Mouse (Mus musculus) MEL (cell line): ENCODE results near the gene St6galnac3. TPM values are rescaled to one million over a fixed set of nuclear protein-coding genes. Genes with fewer than 3 reads are reported as not detected.

Source experiments
- DNase-seq: peaks from one replicate; pipeline ENCODE4 v3.0.0; 2011; ENCODE audit warnings: low read depth, low spot score
- H3K27ac ChIP-seq: 2 replicates; pipeline ENCODE4 v1.5.1; 2012; ENCODE audit warnings: low read depth, mild to moderate bottlenecking, control low read depth, low read length, moderate library complexity; ENCODE audit not compliant: control insufficient read depth
- H3K27me3 ChIP-seq, 2 experiments: fragments of 150-350 bp in 1 of 2; sonication (generic) in 1 of 2; 2 replicates each; pipeline ENCODE4 v1.6.1; 2012; ENCODE audit warnings: low read length in 2 of 2, mild to moderate bottlenecking in 2 of 2, improper control_type of control experiment in 1 of 2, moderate library complexity in 1 of 2; ENCODE audit not compliant: insufficient read depth in 2 of 2, control insufficient read depth in 1 of 2
- H3K36me3 ChIP-seq, 2 experiments: 2 replicates each; pipeline ENCODE4 v1.6.1; 2012 to 2014; ENCODE audit warnings: low read length in 2 of 2, improper control_type of control experiment in 1 of 2, inconsistent platforms in 1 of 2, mild to moderate bottlenecking in 1 of 2; ENCODE audit not compliant: insufficient read depth in 2 of 2, control insufficient read depth in 1 of 2
- H3K4me1 ChIP-seq, 2 experiments: fragments of 150-350 bp in 1 of 2; sonication (generic) in 1 of 2; 2 replicates each; pipeline ENCODE4 v1.6.1; 2012; ENCODE audit warnings: low read length in 2 of 2, improper control_type of control experiment in 1 of 2, mild to moderate bottlenecking in 1 of 2; ENCODE audit not compliant: insufficient read depth in 2 of 2, control insufficient read depth in 1 of 2
- H3K4me3 ChIP-seq, 2 experiments: fragments of 150-350 bp in 1 of 2; sonication (generic) in 1 of 2; 2 replicates each; pipeline ENCODE4 v1.5.1; 2012; ENCODE audit warnings: low read depth in 2 of 2, low read length in 2 of 2, mild to moderate bottlenecking in 2 of 2, moderate library complexity in 2 of 2, control low read depth in 1 of 2, improper control_type of control experiment in 1 of 2; ENCODE audit not compliant: control insufficient read depth in 1 of 2, insufficient read depth in 1 of 2
- H3K79me2 ChIP-seq: 2 replicates; pipeline ENCODE4 v1.6.1; 2012; ENCODE audit warnings: mild to moderate bottlenecking, low read length, moderate library complexity; ENCODE audit not compliant: control insufficient read depth, poor library complexity, insufficient read depth
- H3K9ac ChIP-seq: 2 replicates; pipeline ENCODE4 v1.6.1; 2012; ENCODE audit warnings: low read depth, mild to moderate bottlenecking, control low read depth, low read length, moderate library complexity; ENCODE audit not compliant: control insufficient read depth, poor library complexity, severe bottlenecking
- H3K9me3 ChIP-seq: fragments of 150-350 bp; sonication (generic); replicated peaks from 2 replicates; pipeline ENCODE4 v1.6.1; 2012; ENCODE audit warnings: mild to moderate bottlenecking, low read length, improper control_type of control experiment, moderate library complexity; ENCODE audit not compliant: insufficient read depth
- BHLHE40 ChIP-seq: IDR thresholded peaks from 2 replicates; pipeline ENCODE4 v1.6.1; 2012; ENCODE audit warnings: low read depth, mild to moderate bottlenecking, inconsistent platforms, low read length, improper control_type of control experiment, borderline replicate concordance
- CHD1 ChIP-seq: IDR thresholded peaks from 2 replicates; pipeline ENCODE4 v1.6.1; 2012; ENCODE audit warnings: low read depth, mild to moderate bottlenecking, inconsistent platforms, low read length, improper control_type of control experiment
- CHD2 ChIP-seq: IDR thresholded peaks from 2 replicates; pipeline ENCODE4 v1.6.1; 2011; ENCODE audit warnings: low read length, improper control_type of control experiment
- E2F4 ChIP-seq: IDR thresholded peaks from 2 replicates; pipeline ENCODE4 v1.6.1; 2011; ENCODE audit warnings: low read depth, low read length, improper control_type of control experiment, borderline replicate concordance
- EP300 ChIP-seq, 2 experiments: IDR thresholded peaks; 2 replicates each; pipeline ENCODE4 v1.6.1; 2011; ENCODE audit warnings: improper control_type of control experiment in 2 of 2, low read length in 2 of 2, low read depth in 1 of 2, mild to moderate bottlenecking in 1 of 2
- ETS1 ChIP-seq: IDR thresholded peaks from 2 replicates; pipeline ENCODE4 v1.6.1; 2012; ENCODE audit warnings: low read depth, mild to moderate bottlenecking, inconsistent platforms, low read length, improper control_type of control experiment, moderate library complexity
- GABPA ChIP-seq: IDR thresholded peaks from 2 replicates; pipeline ENCODE4 v1.6.1; 2012; ENCODE audit warnings: low read depth, mild to moderate bottlenecking, inconsistent platforms, low read length, improper control_type of control experiment, moderate library complexity
- GATA1 ChIP-seq: IDR thresholded peaks from 2 replicates; pipeline ENCODE4 v1.6.1; 2011; ENCODE audit warnings: low read depth, low read length, improper control_type of control experiment
- HCFC1 ChIP-seq: IDR thresholded peaks from 2 replicates; pipeline ENCODE4 v1.6.1; 2012; ENCODE audit warnings: low read depth, mild to moderate bottlenecking, inconsistent platforms, low read length, improper control_type of control experiment, moderate library complexity
- JUND ChIP-seq: IDR thresholded peaks from 2 replicates; pipeline ENCODE4 v1.6.1; 2011; ENCODE audit warnings: low read depth, mild to moderate bottlenecking, improper control_type of control experiment, low read length
- KAT2A ChIP-seq: conservative IDR thresholded peaks from 2 replicates; pipeline ENCODE4 v1.6.1; 2012; ENCODE audit warnings: low read depth, low read length, improper control_type of control experiment, inconsistent platforms
- MAFK ChIP-seq: IDR thresholded peaks from 2 replicates; pipeline ENCODE4 v1.6.1; 2011; ENCODE audit warnings: low read depth, mild to moderate bottlenecking, low read length, improper control_type of control experiment, borderline replicate concordance
- MAX ChIP-seq: IDR thresholded peaks from 2 replicates; pipeline ENCODE4 v1.6.1; 2011; ENCODE audit warnings: low read length, improper control_type of control experiment
- MAZ ChIP-seq: IDR thresholded peaks from 2 replicates; pipeline ENCODE4 v1.6.1; 2012; ENCODE audit warnings: low read depth, mild to moderate bottlenecking, inconsistent platforms, low read length, improper control_type of control experiment
- MEF2A ChIP-seq: IDR thresholded peaks from 2 replicates; pipeline ENCODE4 v1.6.1; 2014; ENCODE audit warnings: low read depth, mild to moderate bottlenecking, inconsistent platforms, low read length, improper control_type of control experiment; ENCODE audit not compliant: poor library complexity, insufficient replicate concordance, severe bottlenecking; ENCODE audit errors: extremely low read depth
- MXI1 ChIP-seq: IDR thresholded peaks from 2 replicates; pipeline ENCODE4 v1.6.1; 2011; ENCODE audit warnings: mild to moderate bottlenecking, low read depth, low read length, improper control_type of control experiment
- MYB ChIP-seq: IDR thresholded peaks from 2 replicates; pipeline ENCODE4 v1.6.1; 2011; ENCODE audit warnings: mild to moderate bottlenecking, low read depth, low read length, improper control_type of control experiment
- MYC ChIP-seq: IDR thresholded peaks from 2 replicates; pipeline ENCODE4 v1.6.1; 2011; ENCODE audit warnings: low read depth, mild to moderate bottlenecking, low read length, improper control_type of control experiment, moderate library complexity
- NELFE ChIP-seq: IDR thresholded peaks from 2 replicates; pipeline ENCODE4 v1.6.1; 2011; ENCODE audit warnings: low read depth, low read length, improper control_type of control experiment
- NRF1 ChIP-seq: IDR thresholded peaks from 2 replicates; pipeline ENCODE4 v1.6.1; 2014; ENCODE audit warnings: low read depth, mild to moderate bottlenecking, inconsistent platforms, low read length, improper control_type of control experiment, moderate library complexity; ENCODE audit not compliant: poor library complexity, insufficient read depth, severe bottlenecking
- POLR2AphosphoS2 ChIP-seq: IDR thresholded peaks from 2 replicates; pipeline ENCODE4 v1.6.1; 2011; ENCODE audit warnings: low read length, improper control_type of control experiment
- POLR2AphosphoS5 ChIP-seq: IDR thresholded peaks from 2 replicates; pipeline ENCODE4 v1.6.1; 2012; ENCODE audit warnings: low read depth, borderline replicate concordance, mild to moderate bottlenecking, inconsistent platforms, low read length, moderate library complexity, mixed read lengths
- RAD21 ChIP-seq: IDR thresholded peaks from 2 replicates; pipeline ENCODE4 v1.6.1; 2011; ENCODE audit warnings: mild to moderate bottlenecking, low read depth, low read length, improper control_type of control experiment
- RCOR1 ChIP-seq: IDR thresholded peaks from 2 replicates; pipeline ENCODE4 v1.6.1; 2012; ENCODE audit warnings: low read depth, mild to moderate bottlenecking, inconsistent platforms, low read length, improper control_type of control experiment
- SIN3A ChIP-seq: IDR thresholded peaks from 2 replicates; pipeline ENCODE4 v1.6.1; 2012; ENCODE audit warnings: low read length, improper control_type of control experiment, inconsistent platforms
- TAL1 ChIP-seq: IDR thresholded peaks from 2 replicates; pipeline ENCODE4 v1.6.1; 2012; ENCODE audit warnings: mild to moderate bottlenecking, inconsistent platforms, low read length, moderate library complexity, mixed read lengths
- TBP ChIP-seq: IDR thresholded peaks from 2 replicates; pipeline ENCODE4 v1.8.0; 2011; ENCODE audit warnings: low read depth, low read length, improper control_type of control experiment
- TCF12 ChIP-seq: IDR thresholded peaks from 2 replicates; pipeline ENCODE4 v1.6.1; 2014; ENCODE audit warnings: low read depth, mild to moderate bottlenecking, inconsistent platforms, low read length, improper control_type of control experiment, moderate library complexity
- UBTF ChIP-seq: IDR thresholded peaks from 2 replicates; pipeline ENCODE4 v1.6.1; 2012; ENCODE audit warnings: low read depth, mild to moderate bottlenecking, inconsistent platforms, low read length, improper control_type of control experiment, moderate library complexity, borderline replicate concordance; ENCODE audit not compliant: insufficient read depth
- USF1 ChIP-seq: IDR thresholded peaks from 2 replicates; pipeline ENCODE4 v1.6.1; 2014; ENCODE audit warnings: low read depth, mild to moderate bottlenecking, inconsistent platforms, low read length, improper control_type of control experiment, moderate library complexity
- USF2 ChIP-seq, 2 experiments: IDR thresholded peaks; 2 replicates each; pipeline ENCODE4 v1.6.1; 2011 to 2012; ENCODE audit warnings: improper control_type of control experiment in 2 of 2, low read length in 2 of 2, borderline replicate concordance in 1 of 2, inconsistent platforms in 1 of 2, low read depth in 1 of 2, mild to moderate bottlenecking in 1 of 2; ENCODE audit not compliant: insufficient read depth in 1 of 2
- ZC3H11A ChIP-seq: IDR thresholded peaks from 2 replicates; pipeline ENCODE4 v1.6.1; 2012; ENCODE audit warnings: low read depth, mild to moderate bottlenecking, inconsistent platforms, low read length, improper control_type of control experiment
- ZKSCAN1 ChIP-seq: IDR thresholded peaks from 2 replicates; pipeline ENCODE4 v1.6.1; 2012; ENCODE audit warnings: low read depth, mild to moderate bottlenecking, inconsistent platforms, low read length, improper control_type of control experiment, moderate library complexity
- ZMIZ1 ChIP-seq: IDR thresholded peaks from 2 replicates; pipeline ENCODE4 v1.6.1; 2012; ENCODE audit warnings: low read depth, mild to moderate bottlenecking, inconsistent platforms, low read length, improper control_type of control experiment, moderate library complexity
- polyA plus RNA-seq, 2 experiments: library from polyadenylated mRNA; stranded (reverse) in 1 of 2; unstranded in 1 of 2; fragments of >175 nt in 1 of 2; fragments of >200 nt in 1 of 2; gene quantifications; 2 replicates each; pipeline versions ENCODE4 v1.2.1 to v1.2.4; 2012; ENCODE audit warnings: low replicate concordance in 2 of 2, low read depth in 1 of 2; ENCODE audit not compliant: insufficient read length in 2 of 2, insufficient read depth in 1 of 2, missing spikeins in 1 of 2
- total RNA-seq: library from RNA; depleted of rRNA; stranded (reverse); fragments of 300-350 nt; gene quantifications from 2 replicates; pipeline ENCODE4 v1.2.3, GENCODE M21; 2012

St6galnac3 gene
- total and polyA plus RNA-seq, 3 experiments = 7.8 to 11.4 TPM; not detected in 1

GRCm38 (mm10) chr3:153511151-153511580 lies 213.8 kb downstream of the St6galnac3 start (continued):
- peak; percentile 81 for TF ChIP-seq TCF12
- TF ChIP-seq UBTF = no peak

- DNase-seq = peak; percentile 52
- H3K27me3 ChIP-seq = no peaks in the 10 kb centered on the region
- peak overlapping the region; percentile 91 for H3K27ac ChIP-seq
- TF ChIP-seq ZMIZ1 = no peak; the same call in none of the 2 replicates
- peak in 1 of 2 experiments; percentile 9; a peak in 1 of 4 replicates for TF ChIP-seq EP300 (IDR thresholded peaks at IDR 0.05; ENCODE audit: low read depth in 1 of 2, low read length in 2 of 2)
- no peak for TF ChIP-seq GABPA
- TF ChIP-seq USF2 (IDR thresholded peaks at IDR 0.05; ENCODE audit: borderline replicate concordance in 1 of 2, insufficient read depth in 1 of 2, low read depth in 1 of 2, low read length in 2 of 2) = no peak
- no peak for TF ChIP-seq MYB
- TF ChIP-seq JUND = no peak
- no peak for TF ChIP-seq ETS1
- TF ChIP-seq GATA1 = no peak
- no peak for TF ChIP-seq MEF2A
- no peak for TF ChIP-seq ZC3H11A
- TF ChIP-seq CHD2 = no peak
- TF ChIP-seq E2F4 = no peak
- TF ChIP-seq MAZ = no peak
- TF ChIP-seq MXI1 = peak; percentile 68
- no peak for TF ChIP-seq RAD21
- no peak for TF ChIP-seq TAL1
- TF ChIP-seq MYC = no peak
- no peak for TF ChIP-seq POLR2AphosphoS5
- TF ChIP-seq NRF1 = no peak
- no peak; the same call in 1 of the 2 replicates for TF ChIP-seq HCFC1
- peak; percentile 76 for TF ChIP-seq POLR2AphosphoS2
- no peak for TF ChIP-seq BHLHE40
- no peak for TF ChIP-seq KAT2A
- peak; percentile 13; the same call in 1 of the 2 replicates for TF ChIP-seq NELFE
- peak; percentile 47 for TF ChIP-seq TCF12
- TF ChIP-seq TBP = peak; percentile 52
- no peak for TF ChIP-seq ZKSCAN1
- no peak for TF ChIP-seq USF1
- peak; percentile 58; the same call in 1 of the 2 replicates for TF ChIP-seq SIN3A
- no peak for TF ChIP-seq MAFK
- no peak for TF ChIP-seq MAX
- no peak for TF ChIP-seq RCOR1
- peak; percentile 79; the same call in 1 of the 2 replicates for TF ChIP-seq CHD1
Measured at GRCm38 (mm10) chr3:153510048-153510630, 214.8 kb downstream of the St6galnac3 start.

More at GRCm38 (mm10) chr3:153510048-153510630, 214.8 kb downstream of the St6galnac3 start:
- Histone ChIP-seq H3K4me3 (peak overlapping the region; percentile 3 to 44; a peak in 3 of 4 replicates), H3K79me2 (no peaks in the 10 kb centered on the region; the same call in 1 of the 2 replicates), H3K9me3 (no peaks in the 10 kb centered on the region), H3K36me3 (peaks cover 6 to 43% of the 10 kb centered on the region in 2 experiments), H3K9ac (peak overlapping the region; percentile 59), H3K4me1 (peaks cover 34 to 45% of the 10 kb centered on the region in 2 experiments)
